Mouse (Mus musculus): ENCODE results near the gene Mrpl57.

The Mrpl57 gene

GRCm38 (mm10) chr14:57861987-57862412 is 36.0 kb downstream of the Mrpl57 start:
- no peak for DNase-seq

GRCm38 (mm10) chr14:57863129-57863528 is 37.1 kb downstream of the Mrpl57 start:
- no peak for DNase-seq

GRCm38 (mm10) chr14:57865256-57865655 is 39.2 kb downstream of the Mrpl57 start:
- no peak for DNase-seq

- peak; percentile 10 to 40 for DNase-seq
Observed at GRCm38 (mm10) chr14:57866676-57867276, 40.7 kb downstream of the Mrpl57 start.

- no peak for DNase-seq
Observed at GRCm38 (mm10) chr14:57877921-57878320, 51.9 kb downstream of the Mrpl57 start.
